Mouse (Mus musculus): ENCODE results near the gene Fancf.

DNA sequence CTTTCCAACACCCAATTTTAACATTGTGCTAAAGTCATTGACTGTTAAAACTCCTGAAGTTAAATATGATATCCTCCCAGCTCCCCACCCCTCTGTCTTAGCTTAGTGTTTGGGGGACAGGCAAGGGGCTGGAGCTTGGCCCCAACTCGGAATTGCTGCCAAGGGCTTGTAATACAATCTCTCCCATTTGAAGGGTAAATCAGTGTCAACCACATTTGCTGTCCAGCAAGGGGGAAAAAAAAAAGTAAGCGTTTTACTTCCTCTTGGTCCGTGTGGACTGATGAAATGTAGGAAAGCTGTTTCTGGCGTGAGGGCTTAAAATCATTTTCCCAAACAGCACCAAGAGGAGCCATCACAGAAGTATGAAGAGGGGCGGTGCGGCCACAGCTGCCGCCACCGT lies 16.7 kb upstream of the Fancf start:
- TF ChIP-seq EP300 (IDR thresholded peaks at IDR 0.05; ENCODE audit: insufficient read depth, low read depth, low read length) (no peak), CTCF (IDR thresholded peaks at IDR 0.05; ENCODE audit: low read depth, low read length) (no peak)

Data from ES-Bruce4 (cell line).